In the genomic region with DNA sequence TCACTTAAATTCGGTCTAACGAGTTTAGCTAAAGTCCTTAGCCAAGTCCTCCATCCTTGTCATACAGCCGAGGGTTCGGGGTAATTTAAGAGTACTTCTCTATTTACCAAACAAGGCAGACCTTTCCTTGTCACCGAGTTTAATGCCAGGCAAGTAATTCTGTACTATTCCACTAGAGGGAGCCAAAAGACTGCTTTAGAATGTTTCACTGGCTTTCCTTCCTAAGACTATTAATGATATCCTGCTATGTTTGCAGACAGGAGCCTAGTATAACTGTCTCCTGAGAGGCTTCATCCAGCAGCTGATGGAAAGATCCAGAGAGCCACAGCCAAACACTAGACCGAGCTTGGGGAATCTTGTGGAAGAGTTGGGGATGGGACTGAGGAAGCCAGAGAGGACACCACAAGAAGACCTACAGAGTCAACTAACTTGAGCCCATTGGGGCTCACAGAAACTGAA, we compare ENCODE assay signal across 8 mouse cellular contexts. TPM values are rescaled to one million over a fixed set of nuclear protein-coding genes. Genes with fewer than 3 reads are reported as not detected.
DNase-seq lines count a peak whose midpoint lies in the region; ATAC-seq and TF ChIP-seq lines count a peak whose summit lies in the region.

No protein-coding gene starts in this region.

- H3K27me3 ChIP-seq in testis, adult 2 months (ENCODE audit: control insufficient read depth, insufficient read depth, low read length) = no peaks in the 10 kb centered on the region
- peaks cover 22% of the 10 kb centered on the region for H3K27me3 ChIP-seq in forebrain, embryonic 12.5 days
- H3K27me3 ChIP-seq in hindbrain, embryonic 15.5 days = peaks cover 5% of the 10 kb centered on the region; the same call in 1 of the 2 replicates
- H3K27me3 ChIP-seq in midbrain, embryonic 11.5 days (ENCODE audit: control insufficient read depth, insufficient read depth, low read length) = no peaks in the 10 kb centered on the region

- H3K4me1 ChIP-seq in testis, adult 2 months (ENCODE audit: control insufficient read depth, insufficient read depth, low read length) = no peaks in the 10 kb centered on the region
- no peaks in the 10 kb centered on the region for H3K4me1 ChIP-seq in forebrain, embryonic 12.5 days
- 0 out of 2 replicates have a peak, but pooled peaks cover 4% of the 10 kb centered on the region for H3K4me1 ChIP-seq in hindbrain, embryonic 15.5 days (replicated peaks)
- H3K4me1 ChIP-seq in midbrain, embryonic 11.5 days (ENCODE audit: control insufficient read depth, insufficient read depth, low read length) = no peaks in the 10 kb centered on the region

- H3K4me3 ChIP-seq in testis, adult 2 months (ENCODE audit: control insufficient read depth, low read depth, low read length) = no peak overlapping the region
- H3K4me3 ChIP-seq in forebrain, embryonic 12.5 days (replicated peaks) = peak overlapping the region; percentile 30
- H3K4me3 ChIP-seq in hindbrain, embryonic 15.5 days = peak overlapping the region; percentile 36
- H3K4me3 ChIP-seq in midbrain, embryonic 11.5 days (ENCODE audit: low read depth, low read length) = no peak overlapping the region

- 0 out of 2 replicates have a peak overlapping the region, but pooled peaks have one; percentile 17 for H3K9ac ChIP-seq in forebrain, embryonic 12.5 days
- peak overlapping the region; percentile 31 for H3K9ac ChIP-seq in hindbrain, embryonic 15.5 days
- peak overlapping the region; percentile 26; the same call in 1 of the 2 replicates for H3K9ac ChIP-seq in midbrain, embryonic 11.5 days (ENCODE audit: low read length)

- 1% methylated on average over 6 of the region's 6 CpGs for WGBS in forebrain, embryonic 12.5 days
- WGBS in hindbrain, embryonic 15.5 days = 2% methylated on average over 6 of the region's 6 CpGs
- 3% methylated on average over 6 of the region's 6 CpGs for WGBS in midbrain, embryonic 11.5 days

- peak overlapping the region; percentile 47 for H3K4me2 ChIP-seq in forebrain, embryonic 12.5 days
- H3K4me2 ChIP-seq in hindbrain, embryonic 15.5 days = peak overlapping the region; percentile 59
- H3K4me2 ChIP-seq in midbrain, embryonic 11.5 days = peak overlapping the region; percentile 46

- no peak for DNase-seq in testis, postnatal 10 days (ENCODE audit: low spot score)
- peak; percentile 11 to 84 for DNase-seq in left cerebral cortex, adult 9 months (ENCODE audit: low spot score in 2 of 2)
- peak; percentile 98 for DNase-seq in midbrain, embryonic 11.5 days (ENCODE audit: low spot score, missing footprints)
- peak; percentile 67 for DNase-seq in telencephalon, adult 2 months (ENCODE audit: low read depth, low spot score)

- no peak for TF ChIP-seq POLR2A in testis, adult 2 months (IDR thresholded peaks at IDR 0.05; ENCODE audit: control insufficient read depth, low read depth, low read length)

- peak; percentile 51; the same call in 1 of the 2 replicates for ATAC-seq in cerebellum, adult (ENCODE audit: insufficient number of reproducible peaks, low FRiP score, low TSS enrichment)
- peak; percentile 57 for ATAC-seq in forebrain, embryonic 12.5 days (ENCODE audit: low FRiP score)
- ATAC-seq in hindbrain, embryonic 15.5 days (ENCODE audit: low FRiP score, low read depth) = peak; percentile 65
- peak; percentile 61; the same call in 1 of the 2 replicates for ATAC-seq in midbrain, embryonic 11.5 days (ENCODE audit: low FRiP score)

- no peaks in the 10 kb centered on the region for H3K36me3 ChIP-seq in testis, adult 2 months (ENCODE audit: control insufficient read depth, insufficient read depth, low read length)
- no peaks in the 10 kb centered on the region for H3K36me3 ChIP-seq in forebrain, embryonic 12.5 days (replicated peaks)
- H3K36me3 ChIP-seq in hindbrain, embryonic 15.5 days = no peaks in the 10 kb centered on the region
- H3K36me3 ChIP-seq in midbrain, embryonic 11.5 days (ENCODE audit: control insufficient read depth, insufficient read depth, low read length) = no peaks in the 10 kb centered on the region

- TF ChIP-seq CTCF in testis, adult 2 months (IDR thresholded peaks at IDR 0.05; ENCODE audit: control insufficient read depth, insufficient read depth, insufficient replicate concordance, low read depth, low read length) = peak; percentile 17; the same call in 1 of the 2 replicates

- H3K27ac ChIP-seq in testis, adult 2 months (ENCODE audit: control insufficient read depth, insufficient read depth, low read depth, low read length) = no peak overlapping the region
- H3K27ac ChIP-seq in forebrain, embryonic 12.5 days = no peak overlapping the region
- no peak overlapping the region for H3K27ac ChIP-seq in hindbrain, embryonic 15.5 days (replicated peaks)
- H3K27ac ChIP-seq in midbrain, embryonic 11.5 days (ENCODE audit: low read depth, low read length) = no peak overlapping the region

- H3K9me3 ChIP-seq in forebrain, embryonic 12.5 days = no peaks in the 10 kb centered on the region
- no peaks in the 10 kb centered on the region for H3K9me3 ChIP-seq in hindbrain, embryonic 15.5 days
- H3K9me3 ChIP-seq in midbrain, embryonic 11.5 days (ENCODE audit: control insufficient read depth, low read length) = no peaks in the 10 kb centered on the region

RNA-seq across cellular contexts. Expression of gene Ptf1a, which starts 30.4 kb away (rescaled TPM):
- 0.06 TPM in 1 of 2 replicates, not detected in the other for polyA plus RNA-seq in testis, adult 2 months (2012; rRNA removed)
- polyA plus RNA-seq in forebrain, embryonic 12.5 days (2016; fragmentation: Nextera tagmentation; extraction: Ambion mirVana) = 0.51 and 0.78 TPM in 2 replicates
- 1.4 and 2.7 TPM in 2 replicates for polyA plus RNA-seq in hindbrain, embryonic 15.5 days (2015; fragmentation: Nextera tagmentation; extraction: Ambion mirVana)
- polyA plus RNA-seq in midbrain, embryonic 11.5 days (2014; fragmentation: Nextera tagmentation; extraction: Ambion mirVana) = 0.32 and 0.36 TPM in 2 replicates

RNA-seq across cellular contexts. Expression of gene Msrb2, which starts 43.9 kb away (rescaled TPM):
- polyA plus RNA-seq in testis, adult 2 months (2012; rRNA removed) = 7.0 and 8.4 TPM in 2 replicates
- 10.3 and 11.1 TPM in 2 replicates for polyA plus RNA-seq in forebrain, embryonic 12.5 days (2016; fragmentation: Nextera tagmentation; extraction: Ambion mirVana)
- polyA plus RNA-seq in hindbrain, embryonic 15.5 days (2015; fragmentation: Nextera tagmentation; extraction: Ambion mirVana) = 9.6 and 11.5 TPM in 2 replicates
- 11.2 and 12.8 TPM in 2 replicates for polyA plus RNA-seq in midbrain, embryonic 11.5 days (2014; fragmentation: Nextera tagmentation; extraction: Ambion mirVana)

Comparison
In these comparisons a context has a peak if more than half of its experiments do, and no peak if none do; other contexts are left out.
1. H3K4me3 ChIP-seq: peak in forebrain, embryonic 12.5 days (single experiment) and hindbrain, embryonic 15.5 days (single experiment); none in testis, adult 2 months (single experiment) and midbrain, embryonic 11.5 days (single experiment).
2. Peak in every context shown above with its lines, with median percentiles within 50 percentile points of each other: ATAC-seq, H3K4me2 ChIP-seq and H3K9ac ChIP-seq.